Mouse (Mus musculus) stomach, postnatal 0 days (tissue): Measurements from ENCODE around the gene Hmga2.

ENCODE experiments used
- CTCF ChIP-seq: IDR thresholded peaks from 2 replicates; pipeline ENCODE4 v1.5.1; 2016; ENCODE audit warnings: antibody characterized with exemption, low read depth, mild to moderate bottlenecking, moderate library complexity
- EP300 ChIP-seq: optimal IDR thresholded peaks from 2 replicates; pipeline ENCODE3; 2016; ENCODE audit warnings: antibody characterized with exemption

- TF ChIP-seq EP300 = no peak
- TF ChIP-seq CTCF = no peak
Observed at GRCm38 (mm10) chr10:120388966-120389365, 87.3 kb downstream of the Hmga2 start.
